Mouse (Mus musculus) megakaryocyte-erythroid progenitor cell, adult 5 weeks (primary cell): ENCODE data around the gene Gdpd2. TPM values are rescaled to one million over a fixed set of nuclear protein-coding genes. Genes with fewer than 3 reads are reported as not detected.

Experiments used
- polyA plus RNA-seq: library from polyadenylated mRNA; stranded (reverse); fragments of >175 nt; gene quantifications from 2 replicates; pipeline ENCODE4 v1.2.3, GENCODE M21; 2012

Gdpd2 gene
- polyA plus RNA-seq = 0.06 and 0.09 TPM in 2 replicates

GRCm38 (mm10) chrX:100729665-100730188, at the start of gene Gdpd2:
Gdpd2 (plus strand) TSS chrX:100729873.

DNA sequence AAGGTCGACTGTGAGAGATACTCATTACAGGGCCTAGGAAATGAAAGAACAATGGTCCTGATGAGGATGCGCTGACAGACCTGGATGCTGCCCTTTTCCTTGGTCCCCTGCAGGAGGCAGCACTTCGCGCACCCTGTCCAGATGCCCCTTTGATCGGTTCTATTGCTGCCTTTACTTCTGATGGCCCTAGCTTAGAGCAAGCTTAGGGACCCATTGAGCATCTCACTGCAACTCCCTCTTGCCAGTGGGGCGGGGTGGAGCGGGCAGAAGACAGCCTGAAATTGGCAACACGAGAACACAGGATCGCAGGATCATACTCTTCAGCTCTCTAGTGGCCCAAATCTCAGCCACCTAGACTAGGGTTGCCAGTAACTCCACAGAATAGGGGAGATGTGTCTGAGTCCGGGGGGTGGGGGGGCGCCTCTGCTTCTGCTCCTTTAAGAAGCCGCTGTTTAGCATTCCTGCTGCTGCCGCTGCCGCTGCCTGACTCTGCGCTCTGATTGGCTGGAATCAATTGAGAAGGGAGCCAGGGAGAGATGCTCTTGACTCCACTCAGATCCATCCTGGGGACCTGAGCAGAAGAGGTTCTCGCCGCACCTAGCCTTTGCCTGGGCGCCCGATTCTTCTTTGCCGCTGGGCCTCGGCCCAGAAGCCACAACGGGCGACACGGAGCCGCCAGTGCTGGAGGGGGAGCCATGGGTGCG, 37.7 kb downstream of the Gdpd2 start, which contains the start of gene Dlg3:
Gene Dlg3, plus strand, starts transcription at position 542 of the 704 bp plus-strand sequence.

Other genes starting within 250 kb of the Gdpd2 start
- gene Igbp1, start 235.6 kb upstream of the Gdpd2 start, polyA plus RNA-seq = 22.1 and 30.9 TPM in 2 replicates
- not detected in 2 replicates for gene Dgat2l6, start 205.0 kb upstream of the Gdpd2 start, polyA plus RNA-seq
- gene Awat1, start 157.6 kb upstream of the Gdpd2 start, polyA plus RNA-seq = not detected in 2 replicates
- gene P2ry4, start 135.0 kb upstream of the Gdpd2 start, polyA plus RNA-seq = not detected in 2 replicates
- not detected in 2 replicates for gene Arr3, start 124.4 kb upstream of the Gdpd2 start, polyA plus RNA-seq
- 2.2 and 2.3 TPM in 2 replicates for gene Kif4, start 104.1 kb upstream of the Gdpd2 start, polyA plus RNA-seq
- 7.5 and 8.6 TPM in 2 replicates for gene Pdzd11, start 103.3 kb upstream of the Gdpd2 start, polyA plus RNA-seq
- 2.4 and 3.4 TPM in 2 replicates for gene Dlg3, start 37.8 kb downstream of the Gdpd2 start, polyA plus RNA-seq